15 mouse cellular contexts compared by ENCODE assay signal in genomic region chr7:37548805-37549204, GRCm38 (mm10).
DNase-seq lines count a peak whose midpoint lies in the region; ATAC-seq and TF ChIP-seq lines count a peak whose summit lies in the region.
"Had no signal": no experiment of that assay in that cellular context is flagged by ENCODE, and none has a peak within 500 bp of the region (broad histone marks: within the 10 kb centered on the region; RNA-seq: fewer than 3 reads in every experiment).

No protein-coding gene starts in this region.

- no peak for DNase-seq in forebrain, embryonic 10.5 days (ENCODE audit: extremely low spot score, low spot score)
- no peak for DNase-seq in left cerebral cortex, adult 2 months (ENCODE audit: extremely low spot score in 1 of 2, low spot score in 2 of 2)
- DNase-seq in left cerebral cortex, postnatal 4 days: no peak
- DNase-seq in testis, postnatal 14 days (ENCODE audit: low spot score): no peak
- DNase-seq in thymus, postnatal 4 days: no peak
- DNase-seq in frontal cortex, adult 2 months (ENCODE audit: extremely low spot score in 1 of 2, low spot score in 1 of 2): no peak
- DNase-seq: cerebellum, postnatal 36 days; kidney, postnatal 10 days; liver, postnatal 0 days had no signal

- peak overlapping the region; percentile 48; the same call in 1 of the 2 replicates for H3K27ac ChIP-seq in forebrain, embryonic 10.5 days
- H3K27ac ChIP-seq in forebrain, embryonic 12.5 days: no peak overlapping the region
- no peak overlapping the region for H3K27ac ChIP-seq in left cerebral cortex, adult 2 months
- no peak overlapping the region for H3K27ac ChIP-seq in testis, adult 2 months (ENCODE audit: control insufficient read depth, insufficient read depth, low read depth, low read length)
- H3K27ac ChIP-seq: limb, embryonic 13.5 days had no signal

- intact Hi-C loops in left cerebral cortex, adult 2 months (cut with DNase I): no loop called here
- intact Hi-C loops in left cerebral cortex, postnatal 4 days (cut with DNase I): no loop called here

- peaks cover 23% of the 10 kb centered on the region; the same call in 1 of the 2 replicates for H3K36me3 ChIP-seq in forebrain, embryonic 10.5 days (replicated peaks)
- H3K36me3 ChIP-seq in forebrain, embryonic 12.5 days (replicated peaks): no peaks in the 10 kb centered on the region; the same call in 1 of the 2 replicates
- no peaks in the 10 kb centered on the region for H3K36me3 ChIP-seq in testis, adult 2 months (ENCODE audit: control insufficient read depth, insufficient read depth, low read length)
- H3K36me3 ChIP-seq: G1E; limb, embryonic 13.5 days; midbrain, embryonic 12.5 days had no signal

- H3K27me3 ChIP-seq in forebrain, embryonic 10.5 days (ENCODE audit: poor library complexity, severe bottlenecking): no peaks in the 10 kb centered on the region
- H3K27me3 ChIP-seq in forebrain, embryonic 12.5 days: no peaks in the 10 kb centered on the region
- H3K27me3 ChIP-seq in testis, adult 2 months (ENCODE audit: control insufficient read depth, insufficient read depth, low read length): no peaks in the 10 kb centered on the region
- H3K27me3 ChIP-seq: limb, embryonic 13.5 days; midbrain, embryonic 12.5 days had no signal

- peak; percentile 15 for TF ChIP-seq CTCF in left cerebral cortex, adult 2 months (IDR thresholded peaks at IDR 0.05)
- TF ChIP-seq CTCF in testis, adult 2 months (IDR thresholded peaks at IDR 0.05; ENCODE audit: control insufficient read depth, insufficient read depth, insufficient replicate concordance, low read depth, low read length): 0 out of 2 replicates have a peak, but pooled peaks have one; percentile 15

- peaks cover 25% of the 10 kb centered on the region for H3K4me1 ChIP-seq in forebrain, embryonic 10.5 days
- peaks cover 13% of the 10 kb centered on the region for H3K4me1 ChIP-seq in forebrain, embryonic 12.5 days
- H3K4me1 ChIP-seq in testis, adult 2 months (ENCODE audit: control insufficient read depth, insufficient read depth, low read length): no peaks in the 10 kb centered on the region

- no peak for ATAC-seq in forebrain, embryonic 12.5 days (ENCODE audit: low FRiP score)
- ATAC-seq: inflammation-experienced regulatory T-cells, adult 6 months; liver, postnatal 0 days had no signal

- no peak for TF ChIP-seq POLR2A in testis, adult 2 months (IDR thresholded peaks at IDR 0.05; ENCODE audit: control insufficient read depth, low read depth, low read length)

- H3K9me3 ChIP-seq in forebrain, embryonic 10.5 days: no peaks in the 10 kb centered on the region
- no peaks in the 10 kb centered on the region for H3K9me3 ChIP-seq in forebrain, embryonic 12.5 days
- H3K9me3 ChIP-seq: limb, embryonic 13.5 days; midbrain, embryonic 12.5 days had no signal

- H3K4me3 ChIP-seq in forebrain, embryonic 10.5 days: no peak overlapping the region
- no peak overlapping the region for H3K4me3 ChIP-seq in forebrain, embryonic 12.5 days (replicated peaks)
- no peak overlapping the region for H3K4me3 ChIP-seq in left cerebral cortex, adult 2 months
- no peak overlapping the region for H3K4me3 ChIP-seq in testis, adult 2 months (ENCODE audit: control insufficient read depth, low read depth, low read length)
- H3K4me3 ChIP-seq: limb, embryonic 13.5 days; midbrain, embryonic 12.5 days had no signal

- WGBS in forebrain, embryonic 10.5 days: 70% methylated on average over 15 of the region's 15 CpGs
- WGBS in forebrain, embryonic 12.5 days: 74% methylated on average over 15 of the region's 15 CpGs

- H3K9ac ChIP-seq in forebrain, embryonic 12.5 days: no peak overlapping the region
- H3K9ac ChIP-seq: limb, embryonic 13.5 days; liver, postnatal 0 days; midbrain, embryonic 12.5 days had no signal

- H3K4me2 ChIP-seq in forebrain, embryonic 12.5 days: no peak overlapping the region
- H3K4me2 ChIP-seq: limb, embryonic 13.5 days; midbrain, embryonic 12.5 days had no signal
